Mouse (Mus musculus): ENCODE data around the gene Sgsm1. TPM values are rescaled to one million over a fixed set of nuclear protein-coding genes. Genes with fewer than 3 reads are reported as not detected.
A peak's percentile ranks its signal among the peaks of the same experiment; 100 is the strongest.

The Sgsm1 gene
- polyA plus RNA-seq, 1 experiment, result 1.8 TPM

DNA sequence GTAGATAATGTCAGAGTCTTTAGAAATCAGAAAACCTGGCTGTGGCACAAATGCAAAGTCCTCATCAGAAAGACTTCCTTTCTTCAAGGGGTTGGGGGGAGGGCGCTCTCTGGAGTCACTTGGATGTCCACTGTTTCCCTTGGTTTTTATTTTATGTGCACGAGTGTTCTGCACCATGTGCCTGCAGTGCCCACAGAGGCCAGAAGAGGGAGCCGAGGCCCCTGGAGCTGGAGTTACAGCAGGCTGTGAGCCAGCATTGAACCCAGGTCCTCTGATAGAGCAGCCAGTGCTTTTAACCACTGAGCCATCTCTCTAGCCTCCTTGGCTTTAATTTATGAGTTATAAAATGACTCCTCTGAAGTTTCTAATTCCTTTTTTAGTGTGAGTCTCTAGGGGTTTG lies 40.5 kb downstream of the Sgsm1 start:
- Histone ChIP-seq H3K36me3 (ENCODE audit: control insufficient read depth, insufficient read depth, low read length) (no peaks in the 10 kb centered on the region), H3K4me3 (ENCODE audit: control insufficient read depth, low read depth, low read length) (no peak overlapping the region)
- TF ChIP-seq CTCF (IDR thresholded peaks at IDR 0.05; ENCODE audit: control insufficient read depth, insufficient read depth, insufficient replicate concordance, low read depth, low read length) (peak; percentile 62; the same call in 1 of the 2 replicates), POLR2A (IDR thresholded peaks at IDR 0.05; ENCODE audit: control insufficient read depth, low read depth, low read length) (no peak)

DNA sequence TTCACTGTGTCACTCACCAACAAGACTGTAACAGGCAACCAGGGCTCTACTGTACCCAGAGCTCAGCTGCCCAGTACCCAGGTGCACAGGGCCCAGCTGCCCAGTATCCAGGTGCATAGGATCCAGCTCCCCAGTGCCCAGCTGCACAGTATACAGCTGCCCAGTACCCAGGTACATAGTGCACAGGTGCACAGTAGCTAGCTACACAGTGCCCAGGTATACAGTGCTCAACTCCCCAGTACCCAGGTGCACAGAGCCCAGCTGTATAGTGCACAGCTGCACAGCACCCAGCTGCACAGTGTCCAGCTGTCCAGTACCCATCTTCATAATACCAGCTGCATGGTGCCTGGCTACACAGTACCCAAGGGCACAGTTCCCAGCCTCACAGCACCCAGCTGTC lies 42.3 kb downstream of the Sgsm1 start:
- no peaks in the 10 kb centered on the region for H3K36me3 ChIP-seq (ENCODE audit: control insufficient read depth, insufficient read depth, low read length)
- TF ChIP-seq POLR2A (IDR thresholded peaks at IDR 0.05; ENCODE audit: control insufficient read depth, low read depth, low read length) (no peak), CTCF (IDR thresholded peaks at IDR 0.05; ENCODE audit: control insufficient read depth, insufficient read depth, insufficient replicate concordance, low read depth, low read length) (no peak)
- H3K4me3 ChIP-seq (ENCODE audit: control insufficient read depth, low read depth, low read length), result no peak overlapping the region
- H3K27ac ChIP-seq (ENCODE audit: control insufficient read depth, insufficient read depth, low read depth, low read length), result no peak overlapping the region
- H3K27me3 ChIP-seq (ENCODE audit: control insufficient read depth, insufficient read depth, low read length), result no peaks in the 10 kb centered on the region
- H3K4me1 ChIP-seq (ENCODE audit: control insufficient read depth, insufficient read depth, low read length), result no peaks in the 10 kb centered on the region

More for the DNA sequence above, 40.5 kb downstream of the Sgsm1 start:
- Histone ChIP-seq H3K27ac (ENCODE audit: control insufficient read depth, insufficient read depth, low read depth, low read length) (no peak overlapping the region), H3K4me1 (ENCODE audit: control insufficient read depth, insufficient read depth, low read length) (no peaks in the 10 kb centered on the region; the same call in 1 of the 2 replicates), H3K27me3 (ENCODE audit: control insufficient read depth, insufficient read depth, low read length) (no peaks in the 10 kb centered on the region)

DNA sequence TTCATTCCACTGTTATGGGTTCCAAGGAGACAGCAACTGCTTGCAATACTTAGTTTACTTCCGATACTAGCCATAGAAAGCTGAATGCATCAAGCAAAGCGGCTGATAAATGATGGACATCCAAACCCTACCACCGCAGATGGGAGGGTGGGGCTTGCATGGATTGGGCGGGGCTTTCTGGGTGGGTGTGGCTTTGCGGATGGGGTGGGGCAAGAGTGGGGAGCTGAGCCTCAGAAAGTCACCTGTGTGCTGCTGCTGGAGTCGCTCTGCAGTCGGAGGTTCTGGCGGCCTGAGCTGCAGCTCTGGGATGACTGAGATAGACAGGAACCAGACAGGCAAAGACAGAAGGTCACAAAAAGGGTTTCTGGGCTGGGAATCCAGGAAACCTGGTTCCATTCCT lies 44.9 kb downstream of the Sgsm1 start:
- TF ChIP-seq CTCF (IDR thresholded peaks at IDR 0.05; ENCODE audit: control insufficient read depth, insufficient read depth, insufficient replicate concordance, low read depth, low read length), result no peak
- no peak for TF ChIP-seq POLR2A (IDR thresholded peaks at IDR 0.05; ENCODE audit: control insufficient read depth, low read depth, low read length)
- H3K36me3 ChIP-seq (ENCODE audit: control insufficient read depth, insufficient read depth, low read length), result no peaks in the 10 kb centered on the region
- H3K27me3 ChIP-seq (ENCODE audit: control insufficient read depth, insufficient read depth, low read length), result no peaks in the 10 kb centered on the region
- H3K27ac ChIP-seq (ENCODE audit: control insufficient read depth, insufficient read depth, low read depth, low read length), result no peak overlapping the region
- no peak overlapping the region for H3K4me3 ChIP-seq (ENCODE audit: control insufficient read depth, low read depth, low read length)
- no peaks in the 10 kb centered on the region for H3K4me1 ChIP-seq (ENCODE audit: control insufficient read depth, insufficient read depth, low read length)

GRCm38 (mm10) chr5:113250806-113251205 lies 59.8 kb downstream of the Sgsm1 start:
- Histone ChIP-seq H3K27ac (ENCODE audit: control insufficient read depth, insufficient read depth, low read depth, low read length) (no peak overlapping the region), H3K4me1 (ENCODE audit: control insufficient read depth, insufficient read depth, low read length) (no peaks in the 10 kb centered on the region), H3K27me3 (ENCODE audit: control insufficient read depth, insufficient read depth, low read length) (no peaks in the 10 kb centered on the region), H3K4me3 (ENCODE audit: control insufficient read depth, low read depth, low read length) (no peak overlapping the region), H3K36me3 (ENCODE audit: control insufficient read depth, insufficient read depth, low read length) (no peaks in the 10 kb centered on the region)
- no peak for TF ChIP-seq POLR2A (IDR thresholded peaks at IDR 0.05; ENCODE audit: control insufficient read depth, low read depth, low read length)
- TF ChIP-seq CTCF (IDR thresholded peaks at IDR 0.05; ENCODE audit: control insufficient read depth, insufficient read depth, insufficient replicate concordance, low read depth, low read length), result no peak

- Histone ChIP-seq H3K4me3 (ENCODE audit: control insufficient read depth, low read depth, low read length) (no peak overlapping the region), H3K4me1 (ENCODE audit: control insufficient read depth, insufficient read depth, low read length) (peaks cover 4% of the 10 kb centered on the region), H3K27ac (ENCODE audit: control insufficient read depth, insufficient read depth, low read depth, low read length) (no peak overlapping the region), H3K36me3 (ENCODE audit: control insufficient read depth, insufficient read depth, low read length) (no peaks in the 10 kb centered on the region), H3K27me3 (ENCODE audit: control insufficient read depth, insufficient read depth, low read length) (no peaks in the 10 kb centered on the region)
- TF ChIP-seq POLR2A (IDR thresholded peaks at IDR 0.05; ENCODE audit: control insufficient read depth, low read depth, low read length) (no peak), CTCF (IDR thresholded peaks at IDR 0.05; ENCODE audit: control insufficient read depth, insufficient read depth, insufficient replicate concordance, low read depth, low read length) (no peak)
Observed at GRCm38 (mm10) chr5:113249263-113249930, 61.2 kb downstream of the Sgsm1 start.

DNA sequence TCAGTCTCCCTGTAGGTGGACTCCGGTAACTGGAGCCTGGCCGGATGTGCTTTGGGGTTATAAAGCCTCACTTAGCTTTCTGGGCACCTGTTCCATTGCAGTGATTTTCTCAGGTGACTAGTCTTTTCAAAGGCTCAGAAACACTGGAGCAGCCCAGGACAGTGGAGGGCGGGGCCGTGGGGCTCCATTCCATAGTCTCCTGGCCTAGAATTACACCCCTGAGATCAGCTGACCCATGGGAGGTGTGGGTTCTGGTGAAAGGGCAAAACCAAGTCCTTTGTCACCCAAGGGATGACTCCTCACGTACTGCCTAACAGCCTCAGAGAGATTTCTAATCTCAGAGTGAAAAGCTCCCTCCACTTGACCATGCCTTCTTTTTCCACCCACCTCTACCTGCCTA lies 80.4 kb downstream of the Sgsm1 start:
- H3K27ac ChIP-seq (ENCODE audit: control insufficient read depth, insufficient read depth, low read depth, low read length), result no peak overlapping the region
- peaks cover 4% of the 10 kb centered on the region for H3K4me1 ChIP-seq (ENCODE audit: control insufficient read depth, insufficient read depth, low read length)
- TF ChIP-seq POLR2A (IDR thresholded peaks at IDR 0.05; ENCODE audit: control insufficient read depth, low read depth, low read length), result no peak
- TF ChIP-seq CTCF (IDR thresholded peaks at IDR 0.05; ENCODE audit: control insufficient read depth, insufficient read depth, insufficient replicate concordance, low read depth, low read length), result no peak

GRCm38 (mm10) chr5:113226632-113227102 lies 83.9 kb downstream of the Sgsm1 start, which contains the start of gene Tmem211:
TSS of gene Tmem211 (plus strand) at chr5:113226909.
- Histone ChIP-seq H3K4me3 (ENCODE audit: control insufficient read depth, low read depth, low read length) (no peak within 1 kb of the TSS), H3K27me3 (ENCODE audit: control insufficient read depth, insufficient read depth, low read length) (no peaks in the 10 kb centered on the region), H3K4me1 (ENCODE audit: control insufficient read depth, insufficient read depth, low read length) (peaks cover 9% of the 10 kb centered on the region), H3K27ac (ENCODE audit: control insufficient read depth, insufficient read depth, low read depth, low read length) (no peak within 1 kb of the TSS), H3K36me3 (ENCODE audit: control insufficient read depth, insufficient read depth, low read length) (no peaks in the 10 kb centered on the region)
- TF ChIP-seq POLR2A (IDR thresholded peaks at IDR 0.05; ENCODE audit: control insufficient read depth, low read depth, low read length), result no peak
- TF ChIP-seq CTCF (IDR thresholded peaks at IDR 0.05; ENCODE audit: control insufficient read depth, insufficient read depth, insufficient replicate concordance, low read depth, low read length), result peak; percentile 80; the same call in 1 of the 2 replicates

More for the DNA sequence above, 80.4 kb downstream of the Sgsm1 start:
- Histone ChIP-seq H3K27me3 (ENCODE audit: control insufficient read depth, insufficient read depth, low read length) (no peaks in the 10 kb centered on the region), H3K4me3 (ENCODE audit: control insufficient read depth, low read depth, low read length) (no peak overlapping the region), H3K36me3 (ENCODE audit: control insufficient read depth, insufficient read depth, low read length) (no peaks in the 10 kb centered on the region)

Data from testis, adult 2 months (tissue).